Mouse (Mus musculus): ENCODE results near the gene Vmn2r115.
"Not testable (repeated sequence)": the region's sequence is repeated elsewhere in the genome, so short reads cannot be mapped to it uniquely, and the experiment has no call there.

Vmn2r115 gene

GRCm38 (mm10) chr17:23343441-23343840 lies at the start of gene Vmn2r115:
Vmn2r115 (plus strand) TSS chr17:23343741.
- DNase-seq (ENCODE audit: low spot score in 2 of 2): not testable (repeated sequence)

GRCm38 (mm10) chr17:23312437-23312836 lies 31.1 kb upstream of the Vmn2r115 start, which contains the start of gene Vmn2r114:
Vmn2r114 (minus strand) TSS chr17:23312537.
- DNase-seq (ENCODE audit: low spot score in 2 of 2): not testable (repeated sequence)

GRCm38 (mm10) chr17:23330657-23331056 lies 12.9 kb upstream of the Vmn2r115 start:
- no peak for DNase-seq (ENCODE audit: low spot score in 2 of 2)

- no peak for DNase-seq (ENCODE audit: low spot score in 2 of 2)
These were observed 8.1 kb downstream of the Vmn2r115 start for GRCm38 (mm10) chr17:23351644-23352043.

- not testable (repeated sequence) for DNase-seq (ENCODE audit: low spot score in 2 of 2)
These were observed 40.8 kb downstream of the Vmn2r115 start, which contains the start of gene Vmn2r116 for GRCm38 (mm10) chr17:23384304-23384703. Vmn2r116 (plus strand) TSS chr17:23384604.

All from natural killer cell, adult 2 months (primary cell).